Mouse (Mus musculus) leukemia stem cell, adult 10-12 weeks (primary cell): ENCODE measurements around the gene 1110025L11Rik. TPM values are rescaled to one million over a fixed set of nuclear protein-coding genes. Genes with fewer than 3 reads are reported as not detected.

ENCODE experiments used
- polyA plus RNA-seq: library from polyadenylated mRNA; stranded (reverse); fragments of >175 nt; gene quantifications from 2 replicates; pipeline ENCODE4 v1.2.3, GENCODE M21; 2012; ENCODE audit warnings: low replicate concordance

1110025L11Rik gene
- not detected in 2 replicates for polyA plus RNA-seq

GRCm38 (mm10) chr16:89063902-89064301 is at the start of gene 1110025L11Rik:
Gene 1110025L11Rik (minus strand): TSS chr16:89064002.

GRCm38 (mm10) chr16:89047783-89048182 is 16.0 kb downstream of the 1110025L11Rik start, which contains the start of gene Krtap6-5:
Gene Krtap6-5 (minus strand): TSS chr16:89047883.

GRCm38 (mm10) chr16:89041372-89041771 is 22.4 kb downstream of the 1110025L11Rik start, which contains the start of gene Gm10228:
Gene Gm10228 (minus strand): TSS chr16:89041472.

DNA sequence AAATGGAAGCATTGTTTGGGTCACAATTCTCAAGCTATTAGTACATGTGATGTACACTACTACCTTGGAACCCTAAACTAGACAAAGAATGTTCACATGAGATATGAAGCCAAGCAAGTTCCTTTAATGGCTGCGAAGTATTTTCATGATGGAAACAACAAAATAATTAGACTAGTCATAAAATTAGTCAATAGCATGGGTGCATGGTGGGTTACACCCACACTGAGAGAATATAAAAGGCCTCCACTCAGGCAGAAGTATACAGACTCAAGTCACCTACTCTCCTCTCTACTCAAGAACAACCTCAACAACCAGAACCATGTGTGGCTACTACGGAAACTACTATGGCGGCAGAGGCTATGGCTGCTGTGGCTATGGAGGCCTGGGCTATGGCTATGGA is 32.4 kb downstream of the 1110025L11Rik start, which contains the start of gene Krtap6-1:
Krtap6-1 (plus strand) TSS at position 301 of the 400 bp plus-strand sequence.

GRCm38 (mm10) chr16:89014984-89015383 is 48.8 kb downstream of the 1110025L11Rik start, which contains the start of gene Gm10229:
Gene Gm10229 (plus strand): TSS chr16:89015284.

Other genes with a start within 250 kb of the 1110025L11Rik start
- gene Krtap15, start 243.8 kb downstream of the 1110025L11Rik start, polyA plus RNA-seq: not detected in 2 replicates
- gene Krtap14, start 237.9 kb downstream of the 1110025L11Rik start, polyA plus RNA-seq: not detected in 2 replicates
- not detected in 2 replicates for gene Krtap19-1, start 194.6 kb downstream of the 1110025L11Rik start, polyA plus RNA-seq
- gene Krtap19-2, start 189.7 kb downstream of the 1110025L11Rik start, polyA plus RNA-seq: not detected in 2 replicates
- not detected in 2 replicates for gene Krtap19-3, start 186.0 kb downstream of the 1110025L11Rik start, polyA plus RNA-seq
- gene Krtap19-4, start 178.9 kb downstream of the 1110025L11Rik start, polyA plus RNA-seq: not detected in 2 replicates
- gene Krtap19-5, start 167.5 kb downstream of the 1110025L11Rik start, polyA plus RNA-seq: not detected in 2 replicates
- gene Krtap19-9b, start 131.7 kb downstream of the 1110025L11Rik start, polyA plus RNA-seq: not detected in 2 replicates
- gene Krtap16-3, start 101.1 kb downstream of the 1110025L11Rik start, polyA plus RNA-seq: not detected in 2 replicates
- not detected in 2 replicates for gene Krtap22-2, start 53.2 kb downstream of the 1110025L11Rik start, polyA plus RNA-seq
- gene Gm10229, start 48.7 kb downstream of the 1110025L11Rik start, polyA plus RNA-seq: not detected in 2 replicates
- gene Krtap6-1, start 32.3 kb downstream of the 1110025L11Rik start, polyA plus RNA-seq: not detected in 2 replicates
- not detected in 2 replicates for gene Gm10228, start 22.5 kb downstream of the 1110025L11Rik start, polyA plus RNA-seq
- not detected in 2 replicates for gene Krtap6-5, start 16.1 kb downstream of the 1110025L11Rik start, polyA plus RNA-seq
- gene Krtap6-3, start 20.0 kb upstream of the 1110025L11Rik start, polyA plus RNA-seq: not detected in 2 replicates
- gene Gm6358, start 76.8 kb upstream of the 1110025L11Rik start, polyA plus RNA-seq: not detected in 2 replicates
- not detected in 2 replicates for gene Gm10061, start 87.1 kb upstream of the 1110025L11Rik start, polyA plus RNA-seq
- gene Gm9789, start 94.0 kb upstream of the 1110025L11Rik start, polyA plus RNA-seq: not detected in 2 replicates
- gene Gm7735, start 105.5 kb upstream of the 1110025L11Rik start, polyA plus RNA-seq: not detected in 2 replicates
- gene 1110057P08Rik, start 110.7 kb upstream of the 1110025L11Rik start, polyA plus RNA-seq: not detected in 2 replicates
- gene Krtap20-2, start 141.9 kb upstream of the 1110025L11Rik start, polyA plus RNA-seq: not detected in 2 replicates